Mouse (Mus musculus) layer of hippocampus, postnatal 10 days (tissue): ENCODE measurements around the gene Lrp2bp. TPM values are rescaled to one million over a fixed set of nuclear protein-coding genes. Genes with fewer than 3 reads are reported as not detected.

Experiments used
- DNase-seq, 2 experiments: peaks; one replicate each; pipeline ENCODE4 v3.0.0; 2021; ENCODE audit warnings: low spot score in 2 of 2
- long read RNA-seq: library from polyadenylated mRNA; stranded (forward); transcript quantifications from one replicate; pipeline ENCODE4 v2.0.0, GENCODE M21; 2023
- total RNA-seq, 2 experiments: library from RNA; stranded (reverse); gene quantifications; 2 replicates each; pipeline ENCODE4 v1.2.3; 2021

Gene Lrp2bp
- total RNA-seq, result under 1 TPM; 0.42 to 0.46 TPM
- long read RNA-seq, partial matches to known transcripts, result 1 of 3 reads
- long read RNA-seq, other reads (novel, unspliced or antisense), result 2 of 3 reads

DNA sequence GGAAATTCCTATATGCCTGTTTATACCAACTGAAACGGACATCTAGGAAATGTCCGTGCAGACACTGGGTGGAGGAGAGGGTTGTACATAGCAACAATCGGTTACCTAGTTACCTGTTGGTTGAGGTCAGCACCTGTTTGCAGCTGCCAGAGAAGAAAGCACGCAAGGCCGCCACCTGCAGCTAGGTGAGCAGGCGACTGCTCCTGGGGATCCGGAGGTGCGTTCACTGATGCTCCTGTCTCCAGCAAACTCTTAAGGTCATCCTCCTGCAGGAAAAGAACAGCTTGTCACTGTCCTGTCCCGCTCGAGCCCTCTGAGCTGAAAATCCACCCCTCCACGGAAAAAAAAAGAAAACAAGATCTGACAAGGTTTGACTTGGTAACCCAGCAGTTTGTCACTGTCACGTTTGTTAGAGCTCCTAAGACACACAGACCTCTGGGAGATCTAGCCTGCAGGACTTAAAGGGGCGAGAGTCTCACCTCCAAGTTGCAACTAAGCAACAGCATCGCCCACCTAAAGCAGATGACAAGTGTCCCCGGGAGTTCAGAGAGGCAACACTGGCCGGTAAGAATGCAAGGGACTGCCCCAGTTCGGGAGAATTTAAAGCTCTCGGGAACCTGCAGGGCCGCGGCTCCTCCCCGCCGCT, at the start of gene Lrp2bp:
Lrp2bp (plus strand) TSS at position 166 of the 646 bp plus-strand sequence.
- no peak for DNase-seq

DNA sequence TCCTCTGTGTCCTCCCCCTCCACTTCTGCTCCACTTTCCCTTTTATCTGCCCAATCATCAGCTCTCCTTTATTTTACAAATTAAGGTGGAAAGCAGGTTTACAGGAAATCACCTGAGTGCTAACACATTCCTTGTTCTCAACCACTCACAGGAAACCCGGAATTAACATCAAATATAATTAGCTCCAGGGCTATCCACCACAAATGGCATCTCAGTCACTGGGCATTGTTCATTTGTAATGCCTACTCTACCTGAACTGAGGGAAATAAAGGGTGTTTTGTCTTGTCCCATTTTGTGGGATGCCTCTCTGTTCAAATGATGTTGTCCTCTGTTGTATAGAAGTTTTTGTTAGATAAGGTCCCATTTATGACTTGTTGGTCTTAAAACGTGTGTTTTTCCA, 48.5 kb upstream of the Lrp2bp start:
- DNase-seq, result no peak

DNA sequence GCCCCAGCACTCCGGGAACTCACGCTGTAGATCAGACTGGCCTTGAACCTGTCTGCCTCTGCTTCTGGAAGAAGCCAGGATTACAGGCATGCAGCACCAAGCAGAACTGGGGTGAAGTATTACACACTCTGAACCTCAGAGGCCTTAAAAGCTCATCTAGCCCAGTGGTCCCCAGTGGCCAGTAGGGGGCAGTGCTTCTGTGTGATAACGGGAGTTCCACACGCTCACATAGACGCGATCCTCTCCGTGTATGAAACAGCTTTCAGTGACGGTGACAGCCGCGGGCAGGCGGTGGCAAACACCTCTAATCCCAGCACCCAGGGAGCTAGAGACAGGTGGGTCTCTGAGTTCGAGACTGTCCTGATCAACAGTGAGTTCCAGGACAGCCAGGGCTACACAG, 28.2 kb upstream of the Lrp2bp start:
- no peak for DNase-seq

DNA sequence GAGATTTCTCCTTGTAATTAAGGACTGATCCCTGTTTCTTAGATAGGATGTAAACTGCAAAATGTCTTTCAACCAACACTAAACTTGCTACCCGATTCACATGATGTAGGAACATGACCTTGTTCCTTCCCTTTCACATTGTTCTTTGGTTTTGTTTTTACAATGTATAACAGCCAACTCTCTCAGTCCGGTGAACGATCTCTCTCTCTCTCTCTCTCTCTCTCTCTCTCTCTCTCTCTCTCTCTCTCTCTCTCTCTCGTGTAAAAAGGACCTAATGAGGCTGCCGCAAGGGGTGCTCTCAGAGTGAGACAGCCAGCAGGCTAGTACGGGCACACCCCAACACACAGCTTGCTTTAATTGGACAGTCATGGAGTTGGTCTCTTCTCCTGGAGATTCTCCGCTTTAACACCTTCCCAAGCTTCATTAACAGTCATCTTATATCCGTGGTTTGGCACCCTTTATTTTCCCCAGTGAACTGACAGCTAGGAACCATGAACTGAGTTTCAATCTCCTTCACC, 25.1 kb upstream of the Lrp2bp start:
- DNase-seq, result no peak

DNA sequence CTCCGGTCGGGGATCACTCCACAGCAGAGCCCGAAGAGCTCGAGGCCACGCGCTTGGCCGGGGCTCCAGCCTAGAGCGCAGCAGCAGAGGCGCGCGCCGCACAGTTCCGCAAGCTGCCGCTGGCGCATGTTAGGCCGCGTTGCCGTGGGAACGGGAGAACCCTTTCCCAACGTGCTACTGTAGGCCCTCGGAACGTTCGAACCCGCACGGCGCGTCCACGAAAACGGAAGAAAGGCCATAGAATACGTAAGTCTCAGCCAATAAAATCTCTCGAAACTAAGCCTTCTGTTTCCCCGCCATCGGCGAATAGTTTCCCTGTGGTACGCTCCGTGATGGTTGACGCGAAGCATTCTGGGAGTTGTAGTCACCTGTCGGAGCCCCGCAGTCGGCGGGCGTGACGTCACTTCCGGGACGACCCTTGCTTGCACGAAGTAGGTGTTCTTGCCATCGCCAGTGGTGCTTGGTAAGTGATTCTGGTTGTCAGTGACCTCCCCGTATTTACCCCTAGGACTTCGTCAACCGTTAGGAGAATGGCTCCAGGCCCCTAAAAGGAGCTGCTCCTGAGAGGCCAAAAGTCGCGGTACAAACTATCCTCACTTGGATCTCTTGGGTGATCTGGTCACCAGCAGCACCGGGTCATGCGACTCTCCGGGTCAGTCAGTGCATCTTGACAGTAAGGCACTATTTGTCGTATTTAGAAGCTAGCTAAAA, 23.8 kb upstream of the Lrp2bp start, which contains the start of the genes 1700029J07Rik and Ufsp2:
1700029J07Rik (minus strand) TSS at position 127 of the 711 bp plus-strand sequence.
Ufsp2 (plus strand) TSS at position 403 of the 711 bp plus-strand sequence.
- peak; percentile 97 to 98 for DNase-seq

DNA sequence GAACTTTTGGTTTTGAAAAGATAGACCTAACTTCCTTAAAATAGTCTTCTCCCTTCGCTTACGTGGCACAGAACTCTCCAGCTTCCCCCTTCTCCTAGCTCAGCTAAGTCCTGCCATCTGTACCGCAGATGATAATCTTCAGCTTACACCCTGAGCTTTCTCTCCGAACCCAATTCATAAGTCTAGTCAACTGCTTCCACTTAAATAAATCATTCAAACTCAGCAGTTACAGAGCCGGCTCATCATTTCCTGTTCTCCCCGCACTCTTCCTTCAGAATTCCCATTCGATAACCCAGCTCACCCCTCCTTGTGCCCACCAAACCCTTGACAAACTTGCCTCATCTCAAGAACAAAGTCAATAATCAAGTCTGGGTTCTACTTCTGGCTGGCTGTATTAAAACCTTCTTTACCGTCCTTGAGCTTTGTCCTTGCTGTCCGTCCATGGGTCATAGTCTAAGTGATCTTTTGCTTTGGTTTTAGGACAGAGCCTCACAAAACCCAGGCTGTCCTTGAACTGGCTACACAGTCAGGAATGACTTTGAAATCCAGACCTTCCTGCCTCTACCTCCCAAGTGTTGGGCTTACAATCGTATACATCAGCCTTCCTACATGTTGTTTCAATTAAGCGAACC, 23.1 kb upstream of the Lrp2bp start:
- DNase-seq, result no peak

DNA sequence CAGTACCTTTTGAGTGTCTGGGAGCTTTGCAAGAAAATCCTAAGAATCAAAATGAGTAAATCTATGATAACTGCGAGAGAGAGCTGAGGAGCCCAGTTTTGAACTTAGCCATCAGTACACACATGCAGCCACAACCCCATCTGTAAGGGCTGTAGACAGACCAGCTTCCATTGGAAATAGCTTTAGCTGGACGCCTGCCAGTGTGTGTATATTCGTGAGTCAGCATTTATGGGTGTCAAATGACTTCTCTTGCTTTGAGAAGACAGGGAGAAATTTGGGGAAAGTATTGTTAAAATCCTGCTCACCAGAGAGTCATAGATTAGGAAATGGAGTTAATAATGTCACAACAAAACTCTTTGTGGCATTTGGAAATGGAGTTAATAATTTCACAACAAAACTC, 12.4 kb upstream of the Lrp2bp start:
- DNase-seq, result no peak

DNA sequence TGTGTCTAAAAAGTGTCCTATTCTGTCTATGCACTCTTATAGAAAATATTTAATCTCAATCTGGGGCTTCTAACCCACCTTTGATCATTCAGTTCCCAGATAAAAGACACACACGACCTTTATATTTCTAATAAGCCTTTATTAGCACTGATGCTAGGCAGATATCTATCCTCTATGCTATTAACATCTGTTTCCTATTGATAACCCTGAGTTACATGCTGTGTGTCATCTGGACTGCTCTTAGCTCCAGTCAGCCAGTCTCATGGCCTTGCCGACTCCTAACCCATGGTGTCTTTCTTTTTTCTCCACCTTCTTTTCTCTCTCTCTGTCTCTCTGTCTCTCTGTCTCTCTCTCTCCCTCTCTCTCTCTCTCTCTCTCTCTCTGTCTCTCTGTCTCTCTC, 10.9 kb upstream of the Lrp2bp start:
- DNase-seq, result no peak

DNA sequence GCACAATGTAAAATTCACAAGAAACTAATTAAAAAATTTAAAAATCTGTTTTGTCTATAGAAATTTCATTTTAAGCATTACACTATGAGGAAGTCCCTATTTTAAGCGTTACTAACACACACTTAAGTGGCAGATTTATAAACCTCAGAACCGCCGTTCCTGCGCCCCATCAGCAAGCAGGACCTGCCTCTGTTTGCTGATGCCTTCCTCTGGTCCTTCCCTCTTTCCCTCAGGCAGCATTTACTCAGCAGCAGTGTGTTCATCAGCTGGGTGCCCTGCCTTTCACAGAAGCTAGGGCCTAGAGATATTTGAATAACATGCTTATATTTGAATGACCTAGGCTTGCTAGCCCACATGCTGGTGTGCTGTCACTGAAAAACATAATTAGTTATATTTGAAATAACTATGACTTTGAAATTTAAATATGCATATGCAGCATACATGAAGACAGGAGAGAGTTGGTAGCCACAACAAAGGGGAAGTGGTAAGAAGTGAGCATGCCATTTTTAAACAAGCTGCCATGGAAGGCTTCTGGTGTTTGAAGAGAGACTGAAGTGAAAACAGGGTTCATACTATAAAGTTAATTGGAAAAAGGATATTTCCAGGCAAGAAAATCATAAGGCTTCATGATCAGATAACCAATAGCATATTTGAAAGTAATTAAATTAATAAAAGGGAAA, 8.3 kb upstream of the Lrp2bp start:
- DNase-seq, result no peak

DNA sequence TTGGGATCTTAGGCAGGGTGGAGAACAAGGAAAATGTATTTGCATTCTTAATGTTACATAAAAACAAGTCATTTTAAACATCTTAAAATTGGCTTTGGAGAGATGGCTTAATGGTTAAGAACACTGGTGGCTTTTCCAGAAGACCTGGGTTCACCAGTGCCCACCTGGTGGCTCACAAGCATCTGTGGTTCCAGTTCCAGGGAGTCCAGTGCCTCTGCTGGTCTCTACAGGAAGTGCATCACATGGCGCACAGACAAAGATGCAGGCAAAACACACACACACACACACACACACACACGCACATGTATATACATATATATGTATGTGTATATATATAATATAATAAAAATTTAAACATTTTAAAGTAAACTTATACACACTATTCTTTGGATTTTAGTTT, 5.0 kb upstream of the Lrp2bp start:
- DNase-seq, result no peak

DNA sequence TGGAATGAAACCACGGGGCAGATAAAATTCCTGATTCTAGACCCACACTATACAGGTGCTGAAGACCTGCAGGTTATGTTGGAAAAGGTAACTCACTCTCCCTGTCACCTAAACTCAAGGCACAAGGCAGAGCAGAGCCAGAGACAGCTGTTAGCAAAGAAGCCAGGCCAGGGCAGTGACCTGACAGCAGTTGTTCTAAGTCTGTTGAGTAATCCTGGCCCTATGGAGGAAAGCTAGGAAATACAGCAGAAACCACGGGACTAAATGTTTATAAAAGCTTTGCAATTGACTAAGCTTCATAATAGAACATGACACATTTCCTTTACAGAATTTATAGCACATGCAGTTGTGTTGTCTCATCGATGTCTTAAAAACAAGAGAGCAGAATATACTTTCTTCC, 3.5 kb upstream of the Lrp2bp start:
- no peak for DNase-seq

DNA sequence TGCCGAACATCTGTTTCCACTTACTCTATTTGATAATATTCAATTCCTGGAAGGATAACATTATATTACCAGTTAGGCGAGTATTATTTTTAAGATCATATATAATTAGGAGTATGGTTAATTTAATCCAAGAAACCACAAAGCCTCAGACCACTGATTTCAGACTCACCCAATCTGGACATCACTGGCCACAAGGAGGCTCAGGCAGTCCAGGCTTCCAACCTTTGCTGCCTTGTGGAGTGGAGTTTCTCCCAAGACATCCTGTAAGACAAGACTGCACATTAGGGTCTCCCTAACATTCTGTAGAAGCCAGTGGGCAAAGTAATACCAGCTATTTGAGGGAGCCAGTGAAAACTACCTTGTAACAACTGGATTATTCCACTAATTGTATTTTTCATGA, 875 bp upstream of the Lrp2bp start:
- no peak for DNase-seq

DNA sequence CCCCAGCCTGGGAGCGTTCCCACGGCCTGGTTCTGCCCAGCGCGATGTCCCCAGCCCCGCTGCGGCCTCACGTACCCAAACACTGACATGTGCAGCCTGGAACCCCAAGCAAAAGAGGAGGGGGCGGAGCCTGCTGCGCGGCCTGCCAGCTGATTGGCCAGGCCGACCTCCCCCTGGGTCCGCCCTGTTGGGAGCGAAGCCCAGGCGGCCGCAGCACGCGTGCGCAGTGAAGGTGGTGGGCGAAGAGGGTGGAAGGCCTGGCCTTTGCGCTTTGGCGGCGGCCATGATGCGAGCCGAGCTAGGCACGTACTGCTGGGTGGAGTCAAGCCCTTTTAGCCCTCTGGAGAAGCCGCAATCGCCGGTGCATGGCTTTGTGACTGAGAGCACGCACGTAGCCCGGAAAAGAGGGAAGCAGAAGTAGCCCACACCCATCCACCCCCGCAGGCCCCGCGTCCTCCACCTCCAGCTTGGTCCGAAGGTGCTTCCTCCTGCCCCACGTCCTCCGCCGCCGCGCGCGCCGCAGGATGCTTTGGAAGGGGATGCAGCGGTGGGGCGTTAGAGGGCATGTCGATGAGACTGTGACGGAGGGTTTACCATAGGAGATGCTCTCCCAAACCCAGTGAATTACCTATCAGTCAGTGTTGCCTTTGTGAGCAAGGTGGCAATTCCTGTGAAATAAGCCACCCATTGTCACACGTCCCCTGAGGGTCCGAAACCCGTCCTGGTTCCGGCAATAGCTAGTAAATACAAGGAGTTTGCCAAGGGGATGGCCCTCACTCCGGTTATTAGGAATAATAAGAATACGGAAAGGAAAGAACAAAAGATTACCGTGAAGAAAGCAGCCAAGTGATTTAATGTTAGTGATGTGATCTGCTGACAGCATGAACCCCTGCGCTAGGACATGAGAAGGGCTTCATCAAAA, 942 bp downstream of the Lrp2bp start:
- DNase-seq, result peak; percentile 97 to 99

DNA sequence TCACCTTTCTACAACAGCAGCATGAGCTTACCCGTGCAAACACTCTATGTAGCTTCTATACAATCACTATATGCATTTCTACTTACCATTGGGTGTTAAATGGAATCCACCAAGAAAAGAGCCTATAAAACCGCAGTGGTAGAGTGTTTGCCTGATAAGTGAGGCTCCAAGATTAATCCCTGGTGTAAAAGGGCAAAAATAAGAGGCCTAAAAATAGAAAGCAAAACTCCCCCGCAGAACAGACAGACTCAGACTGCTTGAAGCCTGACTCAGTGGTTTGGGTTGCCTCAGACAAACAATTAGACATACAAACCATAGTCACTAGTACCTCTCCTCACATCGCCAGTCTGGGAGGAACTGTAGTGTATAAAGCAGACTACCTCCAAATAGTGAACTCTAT, 6.5 kb downstream of the Lrp2bp start, which contains the start of gene Ankrd37:
Ankrd37 (minus strand) TSS at position 112 of the 400 bp plus-strand sequence.
- DNase-seq, result no peak

DNA sequence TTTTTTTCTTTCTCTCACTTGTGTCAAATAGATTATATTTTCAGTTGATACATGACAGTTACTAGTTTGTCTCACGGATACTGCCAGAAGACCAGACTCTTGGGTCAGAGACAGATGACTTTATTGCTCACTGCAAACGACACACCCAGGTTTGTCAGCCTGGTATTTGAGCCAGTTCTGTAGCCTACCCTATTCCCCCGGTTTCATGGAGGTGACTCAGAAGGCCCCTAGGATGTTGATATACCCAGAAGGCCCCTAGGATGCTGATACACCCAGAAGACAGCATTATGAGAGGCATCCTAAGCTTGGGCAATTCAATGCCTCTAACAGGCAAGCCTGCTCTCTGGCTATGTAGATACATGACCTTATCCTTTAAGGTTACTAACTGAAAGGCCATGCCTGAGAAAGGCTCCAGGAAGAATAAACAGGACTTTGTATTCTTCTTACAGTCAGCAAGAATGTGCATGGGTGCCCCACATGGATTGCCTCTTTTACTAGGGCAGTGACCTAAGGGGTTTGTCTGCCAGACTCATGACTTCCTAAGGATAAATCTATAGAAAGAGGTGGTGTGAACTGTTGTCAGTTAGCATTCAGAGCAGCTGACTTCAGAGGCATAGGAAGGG, 8.1 kb downstream of the Lrp2bp start:
- no peak for DNase-seq

DNA sequence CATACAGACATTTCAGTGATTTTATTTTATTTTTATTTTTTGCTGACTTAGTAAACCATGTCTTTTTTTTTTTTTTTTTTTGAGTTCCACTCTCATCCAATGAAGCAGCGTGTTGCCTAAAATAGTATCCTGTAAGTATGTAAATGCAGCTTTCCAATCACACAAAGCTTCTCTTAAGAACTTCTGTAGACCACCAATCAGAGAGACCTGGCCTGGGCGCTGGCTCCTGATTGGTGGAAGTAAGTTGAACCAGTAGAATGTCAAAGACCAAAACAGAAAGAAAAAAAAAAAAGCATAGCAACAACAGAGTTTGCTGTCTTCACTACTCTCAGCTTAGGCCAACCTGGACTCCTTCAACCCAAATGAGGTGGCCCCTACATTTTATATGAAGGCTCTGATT, 11.2 kb downstream of the Lrp2bp start:
- no peak for DNase-seq

DNA sequence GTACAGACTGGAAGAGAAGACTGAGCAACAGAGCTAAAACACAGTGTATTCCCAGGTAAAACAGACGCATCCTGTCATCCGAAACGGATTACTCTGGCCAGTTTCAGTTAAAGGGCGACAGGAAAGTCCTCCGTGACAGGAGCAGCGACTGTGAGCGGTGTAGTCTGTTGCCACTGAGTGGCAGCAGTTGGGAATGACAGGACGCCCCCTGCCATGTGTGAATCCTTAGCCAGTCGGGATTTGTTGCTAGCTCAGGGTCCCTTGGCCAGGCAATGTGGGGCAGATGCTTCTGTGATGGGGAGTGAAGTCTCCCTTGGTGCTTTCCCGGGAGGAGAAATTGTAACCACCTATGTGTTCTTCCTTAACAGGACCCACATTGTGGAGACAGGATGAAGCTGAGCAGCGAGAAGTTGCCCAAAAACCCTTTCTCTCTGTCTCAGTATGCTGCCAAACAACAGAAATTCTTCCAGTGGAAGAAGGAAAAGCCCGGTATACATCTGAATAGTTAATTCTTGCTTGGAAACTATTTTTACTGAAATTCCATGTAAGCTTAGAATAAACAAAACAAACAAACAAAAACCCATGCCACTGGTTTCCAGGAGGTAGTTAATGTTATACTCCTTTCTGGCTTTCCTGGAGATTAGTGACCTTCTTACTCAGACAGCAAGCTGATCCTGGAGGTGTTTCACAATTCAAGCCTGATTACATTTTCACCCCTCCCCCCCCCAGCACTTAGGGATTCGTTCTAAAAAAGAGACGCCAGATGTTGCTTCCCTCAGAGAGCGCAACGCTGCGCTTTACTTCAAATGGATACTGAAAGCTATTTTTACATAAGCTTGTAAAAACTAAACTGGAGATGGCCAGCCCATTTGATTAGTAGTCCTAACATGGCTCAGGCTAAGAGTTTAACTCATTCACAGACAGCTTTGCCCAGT, 11.9 kb downstream of the Lrp2bp start:
- peak; percentile 45 to 48 for DNase-seq

DNA sequence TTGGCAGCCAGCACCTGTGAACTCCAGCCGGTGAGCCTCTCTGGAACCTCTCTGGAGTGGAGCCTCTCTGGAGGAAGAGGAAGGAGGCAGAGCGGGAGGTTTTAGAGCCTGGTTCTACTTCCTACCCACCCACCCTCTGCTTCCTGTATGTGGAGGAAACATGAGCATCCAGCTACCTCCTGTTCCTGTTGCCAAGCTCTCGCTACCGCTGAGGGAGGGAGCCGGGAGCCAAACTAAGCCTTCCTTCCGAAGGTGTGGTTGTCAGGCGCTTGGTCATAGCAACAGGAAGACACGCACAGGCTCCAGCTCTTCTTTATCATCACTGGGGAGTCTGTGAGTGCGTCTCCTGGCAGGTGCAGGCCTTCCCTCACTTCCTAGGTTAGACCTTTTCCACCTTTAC, 23.1 kb downstream of the Lrp2bp start:
- no peak for DNase-seq

DNA sequence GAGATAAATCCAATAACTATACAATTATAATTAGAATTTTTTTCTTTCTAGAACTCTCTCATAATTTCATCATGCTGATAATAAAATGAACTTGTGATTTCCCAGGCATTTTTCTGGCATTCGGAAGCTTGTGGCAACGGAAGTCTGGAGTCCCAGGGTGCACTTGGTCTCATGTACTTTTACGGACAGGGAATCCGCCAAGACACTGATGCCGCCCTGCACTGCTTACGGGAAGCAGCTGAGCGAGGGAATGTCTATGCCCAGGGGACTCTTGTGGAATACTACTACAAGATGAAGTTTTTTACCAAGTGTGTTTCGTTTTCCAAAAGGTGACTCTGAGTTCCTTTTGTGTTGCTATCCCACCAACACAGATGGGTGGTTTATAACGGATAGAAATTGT, 23.7 kb downstream of the Lrp2bp start:
- DNase-seq, result no peak
